Mouse (Mus musculus): ENCODE measurements at regions not wholly inside any gene's neighbourhood (a gene's known extent, or its start where the extent isn't known, plus 50 kb on each side); places are given as distances from the start of the nearest gene placed in this dataset.
"Not testable (repeated sequence)": the region's sequence is repeated elsewhere in the genome, so short reads cannot be mapped to it uniquely, and the experiment has no call there.

DNA sequence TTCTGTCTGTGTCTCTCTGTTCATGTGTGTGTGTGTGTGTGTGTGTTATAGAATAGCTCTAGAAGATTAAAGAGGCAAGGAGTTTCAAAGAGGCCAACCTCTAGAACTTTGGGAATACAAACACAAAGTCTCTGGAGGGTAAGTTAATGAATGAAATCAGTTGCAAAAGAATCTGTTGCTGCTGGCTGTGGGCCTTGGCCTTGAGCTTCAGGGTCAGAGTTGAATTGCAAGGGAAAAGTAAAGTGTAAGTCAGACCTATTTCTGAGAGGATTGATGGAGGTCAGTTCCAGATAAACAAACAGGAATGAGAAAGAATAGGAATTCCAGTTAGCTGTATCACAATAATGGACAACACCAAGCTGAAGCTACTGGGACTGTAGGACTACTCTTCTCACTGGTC, 250.9 kb downstream of the Gm11232 start:
- Histone ChIP-seq H3K9me3 (replicated peaks) (no peaks in the 10 kb centered on the region), H3K4me1 (no peaks in the 10 kb centered on the region), H3K4me3 (no peak overlapping the region), H3K27ac (no peak overlapping the region), H3K36me3 (no peaks in the 10 kb centered on the region), H3K27me3 (no peaks in the 10 kb centered on the region), H3K9ac (no peak overlapping the region), H3K4me2 (replicated peaks) (no peak overlapping the region)
- ATAC-seq (ENCODE audit: low FRiP score): no peak

DNA sequence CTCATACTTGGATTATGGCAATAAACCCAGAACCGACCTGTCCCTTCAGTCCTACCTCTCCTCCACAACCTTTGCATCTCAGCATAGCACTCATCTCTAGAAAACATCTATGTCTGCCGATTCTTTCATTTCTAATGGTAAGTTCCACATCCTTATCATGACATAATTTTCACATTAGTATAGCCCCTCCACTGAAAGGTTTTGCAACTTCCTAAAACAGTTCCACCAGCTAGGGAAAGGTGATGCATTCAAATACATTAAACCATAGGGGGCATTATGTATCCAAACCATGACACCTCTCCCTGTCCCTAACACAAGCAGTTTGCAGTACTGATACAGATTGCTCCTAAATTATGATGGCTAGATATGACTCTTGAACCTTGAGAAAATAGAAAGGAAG, 268.0 kb downstream of the Gm11232 start:
- Histone ChIP-seq H3K36me3 (no peaks in the 10 kb centered on the region), H3K27me3 (no peaks in the 10 kb centered on the region), H3K4me3 (no peak overlapping the region), H3K27ac (no peak overlapping the region), H3K9me3 (replicated peaks) (no peaks in the 10 kb centered on the region), H3K9ac (no peak overlapping the region), H3K4me1 (peaks cover 19% of the 10 kb centered on the region), H3K4me2 (replicated peaks) (no peak overlapping the region)
- 96% methylated on average over 2 of the region's 2 CpGs for WGBS
- no peak for ATAC-seq (ENCODE audit: low FRiP score)

DNA sequence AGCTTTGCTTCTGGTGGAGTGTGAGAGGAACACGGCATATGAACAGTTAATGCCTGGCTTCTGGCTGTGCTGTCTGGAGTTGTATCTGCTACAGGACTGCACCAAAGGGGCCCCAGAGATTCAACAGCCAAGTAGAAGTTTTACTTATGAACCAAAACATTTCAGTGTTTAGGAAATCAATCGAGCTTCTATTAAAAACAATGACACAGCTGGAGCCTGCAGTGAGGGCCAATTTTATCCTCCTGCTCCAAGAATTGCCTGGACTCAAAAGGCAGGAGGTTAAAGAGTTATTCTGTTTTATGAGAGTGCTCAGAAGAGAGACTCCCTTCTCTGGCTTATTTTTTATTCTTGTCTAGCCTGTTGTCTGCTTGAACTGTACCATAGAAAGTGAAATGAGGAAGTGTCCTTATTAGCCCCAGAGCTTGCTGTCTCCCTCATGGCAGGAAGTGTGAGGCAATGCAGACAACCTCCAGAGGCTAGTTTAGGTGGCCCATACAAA, 269.1 kb downstream of the Gm11232 start:
- H3K4me3 ChIP-seq: no peak overlapping the region
- ATAC-seq (ENCODE audit: low FRiP score): no peak
- H3K9ac ChIP-seq: no peak overlapping the region
- 27% methylated on average over 2 of the region's 2 CpGs for WGBS
- H3K27me3 ChIP-seq: no peaks in the 10 kb centered on the region
- no peak overlapping the region for H3K4me2 ChIP-seq (replicated peaks)
- H3K9me3 ChIP-seq (replicated peaks): no peaks in the 10 kb centered on the region
- H3K36me3 ChIP-seq: no peaks in the 10 kb centered on the region
- H3K4me1 ChIP-seq: peaks cover 21% of the 10 kb centered on the region
- H3K27ac ChIP-seq: no peak overlapping the region

DNA sequence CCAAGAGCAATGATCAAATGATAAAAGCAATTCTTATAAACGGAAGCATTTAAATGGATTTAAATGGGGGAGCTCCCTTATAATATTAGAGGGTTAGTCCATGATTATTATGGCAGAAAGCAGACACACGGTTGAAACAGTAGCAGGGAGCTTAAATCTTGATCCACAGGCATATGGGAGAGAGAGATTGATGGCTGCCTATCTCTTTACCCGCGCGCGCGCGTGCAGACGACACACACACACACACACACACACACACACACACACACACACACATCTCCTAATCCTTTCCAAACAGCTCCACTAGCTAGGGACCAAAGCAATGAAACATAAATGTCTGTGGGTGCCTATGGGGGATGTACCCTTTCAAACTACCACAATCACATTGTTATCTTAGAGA, 269.7 kb downstream of the Gm11232 start:
- 92% methylated on average over 9 of the region's 9 CpGs for WGBS
- Histone ChIP-seq H3K27ac (no peak overlapping the region), H3K9me3 (replicated peaks) (no peaks in the 10 kb centered on the region), H3K4me2 (replicated peaks) (no peak overlapping the region), H3K9ac (no peak overlapping the region), H3K4me1 (peaks cover 26% of the 10 kb centered on the region), H3K36me3 (no peaks in the 10 kb centered on the region), H3K4me3 (no peak overlapping the region), H3K27me3 (no peaks in the 10 kb centered on the region)
- ATAC-seq (ENCODE audit: low FRiP score): no peak

DNA sequence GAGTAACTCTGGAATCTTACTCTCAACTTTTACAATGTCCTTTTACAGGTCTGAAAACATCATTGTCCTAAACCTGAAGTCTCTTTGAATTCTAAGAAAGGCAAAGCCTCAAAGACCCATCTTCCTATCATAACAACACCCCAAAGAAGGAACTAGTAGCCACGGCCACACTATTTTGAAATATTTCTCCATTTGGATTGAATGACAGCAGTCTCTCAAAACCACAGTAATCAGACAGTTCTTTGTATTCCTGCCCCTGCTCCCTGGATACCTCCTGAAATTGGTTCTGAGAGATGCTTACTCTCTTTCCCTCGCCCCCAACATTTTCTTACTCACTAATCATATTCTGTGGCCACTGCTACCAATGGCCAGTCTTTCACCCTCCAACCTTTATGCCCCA, 276.8 kb downstream of the Gm11232 start:
- no peak overlapping the region for H3K9ac ChIP-seq
- no peaks in the 10 kb centered on the region for H3K36me3 ChIP-seq
- WGBS: 78% methylated on average over 2 of the region's 2 CpGs
- H3K9me3 ChIP-seq (replicated peaks): no peaks in the 10 kb centered on the region
- H3K27me3 ChIP-seq: 0 out of 2 replicates have a peak, but pooled peaks cover 2% of the 10 kb centered on the region
- peaks cover 21% of the 10 kb centered on the region for H3K4me1 ChIP-seq
- no peak overlapping the region for H3K4me3 ChIP-seq
- H3K4me2 ChIP-seq (replicated peaks): no peak overlapping the region
- H3K27ac ChIP-seq: no peak overlapping the region
- ATAC-seq (ENCODE audit: low FRiP score): no peak

DNA sequence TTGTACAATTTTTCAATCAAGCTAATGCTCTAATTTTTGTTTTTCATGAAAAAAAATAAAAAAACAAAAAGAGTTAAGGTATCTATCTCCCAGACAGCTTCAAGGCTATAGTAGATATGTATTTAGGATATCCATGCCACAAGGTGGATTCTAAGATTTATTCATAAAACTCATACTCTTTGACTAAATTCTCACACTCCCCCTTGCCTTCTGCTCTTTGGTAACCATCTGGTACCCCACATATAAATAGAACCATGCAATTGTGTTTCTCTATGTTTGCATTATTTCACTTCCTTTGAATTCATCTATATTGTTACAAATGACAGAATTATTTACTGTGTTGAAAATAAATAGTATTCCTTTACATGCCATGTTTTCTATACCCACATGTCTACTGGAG, 287.2 kb downstream of the Gm11232 start:
- H3K27me3 ChIP-seq: no peaks in the 10 kb centered on the region
- H3K4me2 ChIP-seq (replicated peaks): no peak overlapping the region
- ATAC-seq (ENCODE audit: low FRiP score): no peak
- no peak overlapping the region for H3K27ac ChIP-seq
- no peaks in the 10 kb centered on the region for H3K4me1 ChIP-seq
- H3K9me3 ChIP-seq (replicated peaks): no peaks in the 10 kb centered on the region
- H3K36me3 ChIP-seq: no peaks in the 10 kb centered on the region
- H3K9ac ChIP-seq: no peak overlapping the region
- H3K4me3 ChIP-seq: no peak overlapping the region

DNA sequence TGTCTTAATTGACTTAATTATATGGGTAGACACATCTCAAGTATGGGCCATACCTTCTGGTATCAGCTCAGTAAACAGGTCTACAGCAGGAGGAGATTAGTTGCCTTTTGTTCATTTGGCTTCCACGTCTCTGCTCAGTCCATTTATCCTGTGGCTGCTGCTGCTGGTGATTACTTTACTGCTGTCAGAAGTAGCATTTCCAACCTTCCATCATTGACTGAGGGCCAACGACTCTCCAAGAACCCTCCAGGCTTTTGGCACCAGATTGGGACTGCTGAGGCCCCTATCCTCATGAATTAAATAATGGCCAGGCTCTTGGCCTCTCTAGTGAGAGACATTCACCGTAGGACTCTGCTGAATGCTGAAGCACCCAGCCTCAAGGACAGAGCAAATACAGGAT, 303.0 kb downstream of the Gm11232 start:
- no peak overlapping the region for H3K4me3 ChIP-seq
- peak; percentile 43; the same call in 1 of the 2 replicates for ATAC-seq (ENCODE audit: low FRiP score)
- H3K27me3 ChIP-seq: no peaks in the 10 kb centered on the region
- H3K4me1 ChIP-seq: no peaks in the 10 kb centered on the region
- H3K36me3 ChIP-seq: no peaks in the 10 kb centered on the region
- H3K27ac ChIP-seq: no peak overlapping the region
- no peak overlapping the region for H3K4me2 ChIP-seq (replicated peaks)
- no peak overlapping the region for H3K9ac ChIP-seq
- WGBS: 55% methylated on average over 3 of the region's 3 CpGs
- H3K9me3 ChIP-seq (replicated peaks): no peaks in the 10 kb centered on the region

DNA sequence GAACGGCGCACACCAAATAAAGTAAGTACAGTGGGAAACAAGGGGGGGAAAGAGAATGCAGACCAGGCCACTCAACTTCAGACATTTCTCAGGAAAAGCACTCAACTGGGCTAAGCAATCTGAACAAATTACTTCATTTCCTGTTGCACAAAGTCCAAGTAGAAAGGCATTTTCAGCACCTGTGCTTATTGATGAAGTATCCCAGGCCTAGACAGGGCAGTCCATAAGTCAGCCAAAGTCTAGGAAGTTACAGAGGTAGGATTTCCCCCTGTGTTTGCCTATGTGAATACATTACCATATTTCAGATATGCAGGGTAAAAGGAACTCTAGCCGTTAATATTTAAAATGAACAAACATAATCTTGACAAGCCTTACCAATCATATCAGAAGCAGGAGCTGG, 304.3 kb downstream of the Gm11232 start:
- Histone ChIP-seq H3K27me3 (no peaks in the 10 kb centered on the region), H3K4me3 (no peak overlapping the region), H3K36me3 (no peaks in the 10 kb centered on the region), H3K4me2 (replicated peaks) (no peak overlapping the region), H3K9me3 (replicated peaks) (no peaks in the 10 kb centered on the region), H3K27ac (no peak overlapping the region), H3K9ac (no peak overlapping the region), H3K4me1 (no peaks in the 10 kb centered on the region)
- 92% methylated on average over 3 of the region's 3 CpGs for WGBS
- no peak for ATAC-seq (ENCODE audit: low FRiP score)

DNA sequence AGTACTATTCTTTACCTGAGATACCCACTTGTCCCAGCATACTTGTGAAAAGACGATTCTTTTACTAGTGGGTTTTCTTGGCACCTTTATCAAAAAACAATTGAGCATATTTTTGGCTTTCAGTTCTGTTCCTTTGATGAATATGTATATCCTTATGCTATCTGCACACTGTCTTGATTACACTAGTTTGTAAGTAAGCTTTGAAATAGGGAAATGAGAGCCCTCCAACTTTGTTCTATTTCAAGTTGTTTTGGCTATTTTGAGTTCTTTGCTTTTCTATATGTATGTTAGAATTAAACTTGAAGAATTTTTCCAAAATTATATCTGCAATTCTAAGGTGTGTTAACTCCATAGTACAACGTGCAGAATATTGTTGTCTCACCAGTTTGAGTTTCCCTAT, 311.3 kb downstream of the Gm11232 start:
- H3K36me3 ChIP-seq: no peaks in the 10 kb centered on the region
- H3K27me3 ChIP-seq: no peaks in the 10 kb centered on the region
- no peak overlapping the region for H3K4me2 ChIP-seq (replicated peaks)
- H3K27ac ChIP-seq: no peak overlapping the region
- no peaks in the 10 kb centered on the region for H3K9me3 ChIP-seq (replicated peaks)
- no peak overlapping the region for H3K4me3 ChIP-seq
- 98% methylated on average over 2 of the region's 2 CpGs for WGBS
- no peaks in the 10 kb centered on the region for H3K4me1 ChIP-seq
- no peak overlapping the region for H3K9ac ChIP-seq
- no peak for ATAC-seq (ENCODE audit: low FRiP score)

DNA sequence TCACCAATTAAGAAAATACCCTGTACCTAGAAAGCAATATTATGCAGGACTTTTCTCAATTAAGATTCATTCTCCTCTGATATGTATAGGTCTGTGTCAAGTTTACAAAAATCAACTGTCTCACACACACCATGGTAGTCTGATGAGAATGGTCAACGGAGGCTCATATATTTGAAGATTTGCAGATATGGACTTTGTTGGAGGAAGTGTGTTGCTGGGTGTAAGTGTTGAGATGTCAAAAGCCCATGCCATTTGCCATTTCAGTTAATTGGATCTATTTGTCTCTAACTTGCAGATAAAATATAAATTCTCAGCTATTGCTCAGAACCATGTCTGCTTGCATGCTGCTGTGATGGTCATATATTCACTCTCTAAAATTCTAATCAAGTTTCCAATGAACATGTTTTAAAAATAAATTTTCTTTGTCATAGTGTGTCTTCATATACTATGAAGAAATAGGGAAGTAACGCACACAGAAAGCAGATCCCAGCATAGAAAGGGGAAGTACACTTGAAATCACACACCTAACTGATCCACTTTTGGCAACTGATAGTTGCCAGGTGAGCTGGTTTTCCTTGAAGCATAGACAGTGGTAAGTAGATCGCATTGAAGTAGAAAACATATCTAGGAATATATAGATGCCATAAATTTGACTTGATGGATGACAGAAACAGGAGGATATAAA, 326.4 kb downstream of the Gm11232 start:
- Histone ChIP-seq H3K36me3 (no peaks in the 10 kb centered on the region), H3K9me3 (replicated peaks) (no peaks in the 10 kb centered on the region), H3K4me1 (no peaks in the 10 kb centered on the region), H3K27ac (no peak overlapping the region), H3K27me3 (no peaks in the 10 kb centered on the region), H3K9ac (no peak overlapping the region), H3K4me3 (no peak overlapping the region), H3K4me2 (replicated peaks) (no peak overlapping the region)
- WGBS: 95% methylated on average over 3 of the region's 3 CpGs
- ATAC-seq (ENCODE audit: low FRiP score): no peak

DNA sequence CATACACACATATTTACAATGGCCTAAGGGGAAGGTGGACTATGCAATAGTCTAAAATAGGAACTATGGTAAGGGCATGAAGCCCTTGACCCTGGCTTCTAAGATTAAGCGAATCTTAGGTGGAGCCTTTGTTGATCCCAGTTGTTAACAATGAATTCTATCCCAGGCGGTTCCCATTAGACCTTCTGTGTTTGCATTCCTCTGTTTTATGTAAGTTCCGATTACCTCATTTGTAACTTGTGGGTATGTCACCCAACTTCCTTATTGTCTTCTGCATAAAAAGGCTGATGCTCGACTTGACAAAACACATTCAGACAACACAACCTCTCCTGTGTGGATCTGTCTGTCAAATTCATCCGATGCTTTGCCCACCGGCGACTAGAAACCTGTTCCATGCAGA, 335.6 kb downstream of the Gm11232 start:
- not testable (repeated sequence) for H3K9me3 ChIP-seq (replicated peaks); H3K4me1 ChIP-seq; H3K9ac ChIP-seq; H3K36me3 ChIP-seq; ATAC-seq (ENCODE audit: low FRiP score); H3K4me2 ChIP-seq (replicated peaks); H3K27ac ChIP-seq; H3K27me3 ChIP-seq; H3K4me3 ChIP-seq
- WGBS: 87% methylated on average over 7 of the region's 7 CpGs

DNA sequence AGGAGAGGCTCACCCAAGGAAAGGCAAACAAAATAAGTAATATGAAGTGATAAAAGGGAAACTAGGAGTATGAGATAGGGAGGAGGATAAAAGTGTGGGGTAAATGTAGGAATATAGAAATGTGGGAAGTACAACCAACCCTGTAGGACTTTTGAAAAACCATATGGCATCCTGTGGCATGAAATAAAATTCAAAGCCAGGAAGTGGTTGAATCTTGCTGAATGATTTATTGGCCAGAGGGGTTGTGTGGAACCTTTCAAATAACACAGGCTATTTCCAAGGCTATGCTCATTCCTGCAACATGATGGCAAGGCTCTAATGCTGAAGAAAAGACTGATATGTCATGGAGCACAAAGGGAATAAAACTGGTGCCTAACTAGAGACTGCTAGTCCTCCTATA, 347.9 kb downstream of the Gm11232 start:
- Histone ChIP-seq H3K27me3 (no peaks in the 10 kb centered on the region), H3K4me2 (replicated peaks) (no peak overlapping the region)
- no peak for ATAC-seq (ENCODE audit: low FRiP score)

DNA sequence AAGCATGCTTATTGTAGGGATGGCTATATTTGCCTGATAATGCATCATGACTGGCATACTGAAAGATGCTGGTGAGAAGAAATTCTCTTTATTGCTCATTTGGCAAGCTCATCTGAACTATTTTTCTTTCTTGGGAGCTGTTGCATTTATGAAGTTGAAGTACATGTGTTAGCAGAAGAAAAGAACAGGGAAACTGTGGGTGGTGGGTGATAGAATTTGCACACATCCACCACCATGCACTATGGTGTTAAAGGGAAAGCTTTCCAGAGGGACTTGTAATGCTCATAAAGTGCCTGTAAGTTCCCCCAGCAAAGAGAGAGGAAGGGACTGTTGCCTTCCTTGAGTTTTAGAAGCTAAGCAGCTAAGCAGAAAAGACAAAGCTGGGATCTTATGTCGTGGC, 367.3 kb downstream of the Gm11232 start:
- no peak for ATAC-seq (ENCODE audit: low FRiP score)

More for the DNA sequence above, 347.9 kb downstream of the Gm11232 start:
- H3K9me3 ChIP-seq (replicated peaks): no peaks in the 10 kb centered on the region
- H3K27ac ChIP-seq: no peak overlapping the region
- H3K4me3 ChIP-seq: no peak overlapping the region
- H3K4me1 ChIP-seq: no peaks in the 10 kb centered on the region
- H3K9ac ChIP-seq: no peak overlapping the region
- H3K36me3 ChIP-seq: no peaks in the 10 kb centered on the region

More for the DNA sequence above, 367.3 kb downstream of the Gm11232 start:
- H3K4me1 ChIP-seq: no peaks in the 10 kb centered on the region
- no peaks in the 10 kb centered on the region for H3K36me3 ChIP-seq
- H3K27ac ChIP-seq: no peak overlapping the region
- H3K9me3 ChIP-seq (replicated peaks): no peaks in the 10 kb centered on the region
- H3K4me2 ChIP-seq (replicated peaks): no peak overlapping the region
- WGBS: 91% methylated on average over 1 of the region's 1 CpGs
- H3K4me3 ChIP-seq: no peak overlapping the region
- no peaks in the 10 kb centered on the region for H3K27me3 ChIP-seq
- no peak overlapping the region for H3K9ac ChIP-seq

All from hindbrain, embryonic 12.5 days (tissue).